Mouse (Mus musculus) heart, embryonic 14.5 days (tissue): ENCODE results near the gene Bend5. TPM values are rescaled to one million over a fixed set of nuclear protein-coding genes. Genes with fewer than 3 reads are reported as not detected.
A peak's percentile ranks its signal among the peaks of the same experiment; 100 is the strongest.

Experiments
- ATAC-seq: fragments of 200-750 bp; cut with Nextera tagmentation; 2 replicates; pipeline ENCODE4 v1.8.0; 2017; ENCODE audit warnings: low read depth, moderate TSS enrichment; ENCODE audit not compliant: insufficient number of reproducible peaks, insufficient read depth, low FRiP score
- H3K27ac ChIP-seq, 2 experiments: fragments of 200-500 bp in 1 of 2; fragments of 300-500 bp in 1 of 2; sonication (generic) in 1 of 2; replicated peaks in 1 of 2; 2 replicates each; pipeline ENCODE4 v1.5.1; 2012 to 2014; ENCODE audit warnings: low read depth in 2 of 2, low read length in 2 of 2, control low read depth in 1 of 2, mild to moderate bottlenecking in 1 of 2, mixed read lengths in 1 of 2; ENCODE audit not compliant: control insufficient read depth in 1 of 2, insufficient read depth in 1 of 2
- H3K27me3 ChIP-seq: fragments of 300-500 bp; sonication (generic); 2 replicates; pipeline ENCODE4 v1.6.1; 2014; ENCODE audit warnings: mild to moderate bottlenecking, low read length, control low read depth; ENCODE audit not compliant: control insufficient read depth, insufficient read depth
- H3K36me3 ChIP-seq: fragments of 300-500 bp; sonication (generic); 2 replicates; pipeline ENCODE4 v1.6.1; 2014; ENCODE audit warnings: mild to moderate bottlenecking, control low read depth, low read length, mixed read lengths; ENCODE audit not compliant: control insufficient read depth, insufficient read depth
- H3K4me1 ChIP-seq, 2 experiments: fragments of 200-500 bp in 1 of 2; fragments of 300-500 bp in 1 of 2; sonication (generic) in 1 of 2; 2 replicates each; pipeline ENCODE4 v1.6.1; 2012 to 2014; ENCODE audit warnings: low read length in 2 of 2, control low read depth in 1 of 2, mixed read lengths in 1 of 2; ENCODE audit not compliant: control insufficient read depth in 2 of 2, insufficient read depth in 2 of 2
- H3K4me2 ChIP-seq: fragments of 300-500 bp; sonication (generic); 2 replicates; pipeline ENCODE4 v1.6.1; 2014; ENCODE audit warnings: mild to moderate bottlenecking, low read length
- H3K4me3 ChIP-seq, 2 experiments: fragments of 200-500 bp in 1 of 2; fragments of 300-500 bp in 1 of 2; sonication (generic) in 1 of 2; 2 replicates each; pipeline ENCODE4 v1.5.1; 2012 to 2014; ENCODE audit warnings: low read length in 2 of 2, mild to moderate bottlenecking in 2 of 2, control low read depth in 1 of 2, low read depth in 1 of 2, moderate library complexity in 1 of 2; ENCODE audit not compliant: control insufficient read depth in 1 of 2, insufficient read depth in 1 of 2
- H3K9ac ChIP-seq: fragments of 300-500 bp; sonication (generic); 2 replicates; pipeline ENCODE4 v1.6.1; 2014; ENCODE audit warnings: mild to moderate bottlenecking, low read length
- H3K9me3 ChIP-seq: fragments of 300-500 bp; sonication (generic); 2 replicates; pipeline ENCODE4 v1.6.1; 2016; ENCODE audit warnings: low read length, control low read depth; ENCODE audit not compliant: control insufficient read depth
- WGBS: fragments of 180-500 bp; shearing (Covaris S2); extraction: QIAGEN DNeasy Blood & Tissue Kit; methylation state at CpG from one replicate; pipeline ENCODE4 v1.1.7; 2014; 5-methylcytosine and 5-hydroxymethylcytosine counted together
- polyA plus RNA-seq: library from polyadenylated mRNA; unstranded; fragments of >200 nt; fragmentation: Nextera tagmentation; extraction: Ambion mirVana; gene quantifications from 2 replicates; pipeline ENCODE4 v1.2.1, GENCODE M21; 2014

The Bend5 gene
- 19.9 and 20.3 TPM in 2 replicates for polyA plus RNA-seq

DNA sequence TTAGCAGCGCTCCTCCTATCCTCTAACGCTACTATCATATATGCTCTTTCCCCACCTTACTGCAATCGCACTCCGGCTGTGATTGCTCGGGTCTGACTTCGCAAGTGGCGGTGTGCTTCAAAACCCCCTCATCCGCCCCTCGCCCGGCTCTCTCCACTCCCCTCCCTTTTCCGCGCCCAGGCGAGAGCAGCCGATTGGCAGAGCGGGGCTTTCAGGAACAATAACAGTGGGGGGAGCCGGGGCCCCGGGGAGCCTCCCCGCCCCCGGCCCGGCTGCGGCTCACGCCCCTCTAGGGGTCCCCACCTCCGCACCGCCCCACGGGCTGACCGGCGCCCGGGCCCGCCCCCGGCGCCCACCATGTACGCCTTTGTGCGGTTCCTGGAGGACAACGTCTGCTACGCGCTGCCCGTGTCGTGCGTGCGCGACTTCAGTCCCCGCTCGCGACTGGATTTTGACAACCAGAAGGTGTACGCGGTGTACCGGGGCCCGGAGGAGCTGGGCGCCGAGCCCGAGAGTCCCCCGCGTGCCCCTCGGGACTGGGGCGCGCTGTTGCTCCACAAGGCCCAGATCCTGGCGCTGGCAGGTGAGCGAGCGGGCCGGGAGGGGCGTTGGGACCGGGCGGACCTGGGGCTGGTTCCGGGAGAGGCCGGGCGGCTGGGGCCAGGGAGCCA, at the start of gene Bend5:
Bend5 (plus strand) TSS at position 189 of the 671 bp plus-strand sequence.
- 1% methylated on average over 63 of the region's 66 CpGs for WGBS
- peaks cover 12% of the 10 kb centered on the region for H3K36me3 ChIP-seq
- H3K9me3 ChIP-seq: no peaks in the 10 kb centered on the region
- H3K9ac ChIP-seq: peak within 1 kb of the TSS; percentile 93
- peak within 1 kb of the TSS; percentile 43 to 78; a peak in 3 of 4 replicates for H3K27ac ChIP-seq
- H3K4me3 ChIP-seq: peak within 1 kb of the TSS; percentile 75 to 96
- H3K4me2 ChIP-seq: peak within 1 kb of the TSS; percentile 89
- ATAC-seq: peak; percentile 93
- no peaks in the 10 kb centered on the region for H3K27me3 ChIP-seq
- H3K4me1 ChIP-seq: peaks cover 5 to 13% of the 10 kb centered on the region in 2 experiments; a peak in 3 of 4 replicates

DNA sequence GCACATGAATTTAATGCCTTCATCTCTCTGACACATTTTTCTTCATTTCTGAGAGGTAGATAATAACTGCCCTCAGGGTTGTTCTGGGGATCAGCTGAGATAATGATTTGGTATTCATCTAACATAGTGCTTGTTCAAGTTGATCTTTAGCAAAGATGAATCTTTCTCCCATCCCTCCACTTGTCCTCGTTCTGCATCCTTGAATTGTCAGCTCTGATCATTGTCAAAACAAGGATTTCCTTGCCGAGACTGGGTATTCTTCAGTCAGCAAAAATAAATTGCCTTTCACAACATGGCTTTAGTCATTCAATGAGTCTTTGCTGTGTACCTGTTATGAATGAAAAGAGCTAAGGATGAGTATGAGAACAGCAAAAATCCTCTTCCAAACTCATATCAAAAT, 47.0 kb upstream of the Bend5 start:
- Histone ChIP-seq H3K4me2 (no peak overlapping the region), H3K27ac (no peak overlapping the region), H3K9ac (no peak overlapping the region), H3K9me3 (no peaks in the 10 kb centered on the region), H3K36me3 (no peaks in the 10 kb centered on the region), H3K4me3 (no peak overlapping the region), H3K27me3 (no peaks in the 10 kb centered on the region), H3K4me1 (no peaks in the 10 kb centered on the region)
- 58% methylated on average over 2 of the region's 2 CpGs for WGBS
- ATAC-seq: no peak

GRCm38 (mm10) chr4:111377159-111377558, 37.6 kb upstream of the Bend5 start:
- Histone ChIP-seq H3K9me3 (no peaks in the 10 kb centered on the region), H3K27me3 (no peaks in the 10 kb centered on the region), H3K9ac (no peak overlapping the region), H3K4me3 (no peak overlapping the region), H3K4me2 (no peak overlapping the region), H3K27ac (no peak overlapping the region), H3K4me1 (no peaks in the 10 kb centered on the region), H3K36me3 (no peaks in the 10 kb centered on the region)
- ATAC-seq: no peak

GRCm38 (mm10) chr4:111378071-111378470, 36.7 kb upstream of the Bend5 start:
- Histone ChIP-seq H3K9ac (no peak overlapping the region), H3K27ac (no peak overlapping the region), H3K4me1 (no peaks in the 10 kb centered on the region), H3K4me2 (no peak overlapping the region), H3K4me3 (no peak overlapping the region), H3K27me3 (no peaks in the 10 kb centered on the region), H3K36me3 (no peaks in the 10 kb centered on the region), H3K9me3 (no peaks in the 10 kb centered on the region)
- WGBS: 86% methylated on average over 3 of the region's 3 CpGs
- no peak for ATAC-seq

DNA sequence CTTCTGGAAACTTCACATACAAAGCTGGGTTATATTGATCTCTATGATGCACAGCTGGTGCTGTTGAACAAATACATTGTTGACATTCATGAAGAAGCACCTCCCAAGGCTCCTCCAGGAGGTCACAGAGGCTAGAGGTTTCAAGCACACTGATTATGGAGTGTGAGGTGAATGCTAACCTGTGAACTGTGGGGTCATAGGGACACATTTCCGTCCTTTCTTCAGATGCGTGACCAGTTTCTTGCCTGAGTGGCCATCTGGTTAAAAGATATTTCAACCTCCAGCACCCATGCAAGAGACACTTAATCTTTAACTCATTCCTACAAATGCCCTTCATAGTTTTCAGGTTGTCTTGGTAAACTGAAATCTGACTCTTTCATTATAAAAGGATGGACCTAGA, 31.7 kb upstream of the Bend5 start:
- no peak for ATAC-seq
- H3K4me3 ChIP-seq: no peak overlapping the region

DNA sequence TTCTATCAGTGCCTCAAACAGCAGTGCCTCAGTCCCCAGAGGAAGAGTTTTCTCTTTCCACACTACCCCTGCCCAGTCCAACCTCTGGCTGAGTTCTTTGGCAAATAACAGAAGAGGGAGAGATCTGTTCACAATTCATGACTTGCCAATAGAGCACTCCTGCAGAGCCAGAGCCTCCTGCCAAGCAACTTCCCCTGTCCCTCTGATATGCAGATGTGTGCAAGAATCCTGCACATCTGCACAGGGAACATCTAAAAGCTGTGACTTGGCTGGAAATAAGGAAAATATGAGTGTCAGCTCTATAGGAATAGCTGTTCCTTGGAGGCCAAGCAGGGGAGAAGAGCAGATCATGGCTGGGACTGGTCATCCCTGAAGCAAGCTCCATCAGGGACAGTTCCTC, 24.1 kb upstream of the Bend5 start:
- Histone ChIP-seq H3K4me3 (no peak overlapping the region), H3K9me3 (no peaks in the 10 kb centered on the region), H3K27me3 (no peaks in the 10 kb centered on the region), H3K27ac (no peak overlapping the region), H3K36me3 (no peaks in the 10 kb centered on the region), H3K4me1 (no peaks in the 10 kb centered on the region), H3K9ac (no peak overlapping the region), H3K4me2 (no peak overlapping the region)
- no peak for ATAC-seq

More for the DNA sequence above, 31.7 kb upstream of the Bend5 start:
- 92% methylated on average over 2 of the region's 2 CpGs for WGBS
- Histone ChIP-seq H3K27ac (no peak overlapping the region), H3K4me2 (no peak overlapping the region), H3K36me3 (no peaks in the 10 kb centered on the region), H3K9me3 (no peaks in the 10 kb centered on the region), H3K9ac (no peak overlapping the region), H3K4me1 (no peaks in the 10 kb centered on the region), H3K27me3 (no peaks in the 10 kb centered on the region)

GRCm38 (mm10) chr4:111399784-111400183, 15.0 kb upstream of the Bend5 start:
- Histone ChIP-seq H3K4me2 (no peak overlapping the region), H3K9me3 (no peaks in the 10 kb centered on the region), H3K36me3 (no peaks in the 10 kb centered on the region), H3K27ac (no peak overlapping the region), H3K4me1 (no peaks in the 10 kb centered on the region), H3K27me3 (no peaks in the 10 kb centered on the region), H3K4me3 (no peak overlapping the region), H3K9ac (no peak overlapping the region)
- ATAC-seq: no peak

DNA sequence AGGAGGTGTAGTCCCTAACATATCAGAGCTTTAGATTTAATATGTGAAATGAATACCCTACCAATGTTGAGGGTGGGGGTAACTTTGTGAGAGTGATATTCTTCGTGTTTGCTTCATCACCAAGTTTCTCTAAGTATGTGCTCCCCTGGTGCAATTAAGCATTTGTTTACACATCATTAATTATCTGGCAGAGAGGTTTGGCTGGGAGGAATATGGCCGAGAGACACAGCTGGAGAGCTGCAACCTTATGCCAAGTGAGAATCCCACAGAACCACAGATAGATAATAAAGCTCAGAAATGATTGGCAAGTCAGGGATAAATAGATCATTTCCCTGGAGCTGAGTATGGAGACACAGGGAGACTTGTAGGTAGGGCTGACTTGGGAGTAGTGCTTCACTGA, 14.1 kb upstream of the Bend5 start:
- H3K4me1 ChIP-seq: no peaks in the 10 kb centered on the region
- no peak overlapping the region for H3K4me3 ChIP-seq
- ATAC-seq: no peak
- H3K27me3 ChIP-seq: no peaks in the 10 kb centered on the region
- H3K27ac ChIP-seq: no peak overlapping the region
- H3K9ac ChIP-seq: no peak overlapping the region
- H3K9me3 ChIP-seq: no peaks in the 10 kb centered on the region
- no peaks in the 10 kb centered on the region for H3K36me3 ChIP-seq
- 39% methylated on average over 2 of the region's 2 CpGs for WGBS
- no peak overlapping the region for H3K4me2 ChIP-seq
